Mouse (Mus musculus): ENCODE data around the gene Sept9. TPM values are rescaled to one million over a fixed set of nuclear protein-coding genes. Genes with fewer than 3 reads are reported as not detected.

Sept9 gene
- polyA plus RNA-seq, 1 experiment = 13.3 TPM

DNA sequence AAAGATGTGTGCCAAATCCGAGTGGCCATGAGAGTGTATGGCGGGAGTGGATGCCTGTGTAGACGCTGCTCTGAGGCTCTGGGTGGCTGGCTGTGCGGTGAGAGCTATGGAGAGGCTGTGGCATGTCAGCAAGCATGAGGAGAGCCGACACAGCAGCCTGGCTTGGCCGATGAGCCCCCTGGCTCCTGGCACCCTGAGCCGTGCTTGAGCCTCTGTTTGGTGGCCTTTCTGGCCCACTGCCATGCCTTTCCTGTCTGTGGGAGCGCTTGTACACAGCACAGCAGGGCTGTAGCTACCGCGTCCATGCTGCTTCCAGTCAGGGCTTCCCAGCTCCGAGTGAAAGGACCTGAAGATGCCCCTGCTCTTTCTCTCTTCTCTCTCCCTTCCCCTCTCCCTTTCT lies 41.1 kb upstream of the Sept9 start:
- TF ChIP-seq POLR2A (IDR thresholded peaks at IDR 0.05; ENCODE audit: borderline replicate concordance, insufficient read depth, low read length) (no peak), CTCF (IDR thresholded peaks at IDR 0.05; ENCODE audit: borderline replicate concordance, insufficient read depth, low read depth, low read length) (no peak)
- peak; percentile 55 to 65 for DNase-seq
- no peaks in the 10 kb centered on the region for H3K27me3 ChIP-seq (ENCODE audit: control insufficient read depth, insufficient read depth, low read length)
- peaks cover 70% of the 10 kb centered on the region for H3K4me1 ChIP-seq (ENCODE audit: control insufficient read depth, insufficient read depth, low read length)
- no peak overlapping the region for H3K4me3 ChIP-seq (replicated peaks; ENCODE audit: insufficient read depth, low read depth, low read length)
- H3K27ac ChIP-seq (ENCODE audit: insufficient read depth, low read length) = peak overlapping the region; percentile 56; the same call in 1 of the 2 replicates
- 8% methylated on average over 11 of the region's 11 CpGs for WGBS

DNA sequence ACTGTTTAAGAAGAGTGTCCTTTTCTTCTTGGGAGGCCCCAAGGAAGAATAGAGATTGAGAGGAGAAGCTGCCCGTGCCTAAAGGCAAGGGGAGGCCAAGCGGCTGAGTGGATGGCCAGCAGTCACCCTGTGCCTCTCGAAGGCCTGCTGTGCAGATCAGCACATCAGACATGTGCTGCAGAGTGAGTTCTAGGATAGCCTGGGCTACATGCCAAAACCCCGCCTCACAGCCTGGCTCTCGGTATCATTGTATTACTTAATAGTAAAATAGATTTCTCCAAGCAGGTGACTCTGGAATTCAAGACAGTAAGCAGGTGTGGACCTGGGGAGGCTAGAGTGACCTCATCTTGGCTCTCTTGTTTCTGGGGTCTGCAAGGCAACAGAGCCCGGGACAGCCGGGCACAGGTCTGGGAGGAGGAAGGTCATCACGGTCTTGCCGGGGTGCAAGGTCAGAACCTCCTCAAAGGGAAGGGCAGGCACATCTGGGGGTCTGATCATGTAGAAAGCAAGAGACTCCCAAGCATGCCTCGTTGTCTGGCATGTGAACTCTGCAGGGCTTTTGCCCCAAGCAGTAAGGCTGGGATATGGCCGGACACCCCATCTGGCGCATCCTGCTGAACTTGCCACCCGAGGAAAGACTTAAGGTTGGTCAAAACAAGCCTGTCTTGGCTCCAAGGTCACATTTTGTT lies 40.1 kb upstream of the Sept9 start:
- Histone ChIP-seq H3K27ac (ENCODE audit: insufficient read depth, low read length) (no peak overlapping the region), H3K27me3 (ENCODE audit: control insufficient read depth, insufficient read depth, low read length) (no peaks in the 10 kb centered on the region), H3K4me1 (ENCODE audit: control insufficient read depth, insufficient read depth, low read length) (peaks cover 65% of the 10 kb centered on the region), H3K4me3 (replicated peaks; ENCODE audit: insufficient read depth, low read depth, low read length) (no peak overlapping the region)
- DNase-seq = peak; percentile 67 to 77
- 32% methylated on average over 13 of the region's 13 CpGs for WGBS
- TF ChIP-seq POLR2A (IDR thresholded peaks at IDR 0.05; ENCODE audit: borderline replicate concordance, insufficient read depth, low read length) = no peak
- TF ChIP-seq CTCF (IDR thresholded peaks at IDR 0.05; ENCODE audit: borderline replicate concordance, insufficient read depth, low read depth, low read length) = no peak

DNA sequence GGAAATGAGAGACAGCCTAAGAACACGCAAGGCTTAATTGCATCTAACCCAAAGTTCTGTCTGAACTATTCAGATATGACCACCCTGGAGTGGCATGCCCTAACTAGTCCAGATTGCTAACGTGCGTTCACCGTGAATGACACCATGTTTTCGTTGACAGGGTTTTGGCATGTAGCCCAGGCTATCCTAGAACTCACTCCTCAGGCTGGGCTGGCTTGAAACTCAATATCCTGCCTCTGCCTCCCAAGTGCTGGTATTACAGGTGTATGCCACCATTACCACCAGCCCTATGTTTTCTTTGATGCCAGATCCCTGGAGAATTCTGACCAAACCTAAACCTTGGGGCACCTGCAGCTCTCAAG lies 39.5 kb upstream of the Sept9 start:
- Histone ChIP-seq H3K27ac (ENCODE audit: insufficient read depth, low read length) (no peak overlapping the region), H3K4me1 (ENCODE audit: control insufficient read depth, insufficient read depth, low read length) (peaks cover 59% of the 10 kb centered on the region), H3K27me3 (ENCODE audit: control insufficient read depth, insufficient read depth, low read length) (no peaks in the 10 kb centered on the region), H3K4me3 (replicated peaks; ENCODE audit: insufficient read depth, low read depth, low read length) (no peak overlapping the region)
- no peak for DNase-seq
- TF ChIP-seq CTCF (IDR thresholded peaks at IDR 0.05; ENCODE audit: borderline replicate concordance, insufficient read depth, low read depth, low read length) = no peak
- 30% methylated on average over 5 of the region's 5 CpGs for WGBS

DNA sequence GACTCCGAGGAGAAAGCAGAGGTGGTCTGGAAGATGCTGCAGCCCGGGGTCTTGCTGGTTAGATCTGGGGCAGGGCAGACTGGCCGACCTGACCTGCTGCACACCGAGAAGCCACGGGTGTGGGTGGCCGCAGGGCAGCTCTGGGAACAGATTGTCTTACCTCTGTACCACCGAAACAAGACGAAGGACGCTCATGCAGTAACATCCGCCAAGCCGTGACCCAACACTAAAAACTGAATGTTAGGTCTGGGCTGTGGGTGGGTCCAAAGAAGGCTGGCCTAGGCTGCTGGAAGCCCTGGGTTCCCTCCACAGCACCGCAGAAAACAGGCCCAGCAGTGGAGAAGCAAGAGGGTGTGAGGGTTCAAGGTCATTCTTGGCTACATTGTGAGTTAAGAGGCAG lies 38.7 kb upstream of the Sept9 start:
- Histone ChIP-seq H3K4me1 (ENCODE audit: control insufficient read depth, insufficient read depth, low read length) (peaks cover 55% of the 10 kb centered on the region), H3K27ac (ENCODE audit: insufficient read depth, low read length) (no peak overlapping the region), H3K4me3 (replicated peaks; ENCODE audit: insufficient read depth, low read depth, low read length) (no peak overlapping the region), H3K27me3 (ENCODE audit: control insufficient read depth, insufficient read depth, low read length) (no peaks in the 10 kb centered on the region)
- DNase-seq = no peak
- TF ChIP-seq POLR2A (IDR thresholded peaks at IDR 0.05; ENCODE audit: borderline replicate concordance, insufficient read depth, low read length) (no peak), CTCF (IDR thresholded peaks at IDR 0.05; ENCODE audit: borderline replicate concordance, insufficient read depth, low read depth, low read length) (no peak)
- whole genome bisulfite sequencing = 91% methylated on average over 12 of the region's 12 CpGs

DNA sequence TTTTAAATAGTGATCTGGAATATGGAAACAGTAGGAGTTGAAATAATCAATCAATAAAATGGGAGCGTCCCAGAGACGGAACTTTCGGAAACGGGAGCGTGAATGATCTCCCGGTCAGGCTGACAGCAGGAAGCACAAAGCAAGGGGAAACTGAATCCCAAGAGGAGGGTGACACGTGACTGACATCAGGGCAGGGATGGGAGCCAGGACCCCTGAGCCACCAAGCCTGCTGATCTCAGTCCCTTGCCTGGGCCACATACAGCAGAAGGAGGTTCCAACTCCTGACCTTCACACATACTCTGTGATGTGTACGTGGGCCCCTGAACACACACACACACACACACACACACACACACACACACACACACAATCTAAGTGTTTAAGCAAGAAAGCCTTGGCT lies 37.9 kb upstream of the Sept9 start:
- DNase-seq = no peak
- no peak for TF ChIP-seq CTCF (IDR thresholded peaks at IDR 0.05; ENCODE audit: borderline replicate concordance, insufficient read depth, low read depth, low read length)
- TF ChIP-seq POLR2A (IDR thresholded peaks at IDR 0.05; ENCODE audit: borderline replicate concordance, insufficient read depth, low read length) = no peak
- peaks cover 49% of the 10 kb centered on the region for H3K4me1 ChIP-seq (ENCODE audit: control insufficient read depth, insufficient read depth, low read length)
- no peaks in the 10 kb centered on the region for H3K27me3 ChIP-seq (ENCODE audit: control insufficient read depth, insufficient read depth, low read length)
- H3K4me3 ChIP-seq (replicated peaks; ENCODE audit: insufficient read depth, low read depth, low read length) = no peak overlapping the region
- WGBS = 69% methylated on average over 8 of the region's 8 CpGs
- H3K27ac ChIP-seq (ENCODE audit: insufficient read depth, low read length) = no peak overlapping the region

DNA sequence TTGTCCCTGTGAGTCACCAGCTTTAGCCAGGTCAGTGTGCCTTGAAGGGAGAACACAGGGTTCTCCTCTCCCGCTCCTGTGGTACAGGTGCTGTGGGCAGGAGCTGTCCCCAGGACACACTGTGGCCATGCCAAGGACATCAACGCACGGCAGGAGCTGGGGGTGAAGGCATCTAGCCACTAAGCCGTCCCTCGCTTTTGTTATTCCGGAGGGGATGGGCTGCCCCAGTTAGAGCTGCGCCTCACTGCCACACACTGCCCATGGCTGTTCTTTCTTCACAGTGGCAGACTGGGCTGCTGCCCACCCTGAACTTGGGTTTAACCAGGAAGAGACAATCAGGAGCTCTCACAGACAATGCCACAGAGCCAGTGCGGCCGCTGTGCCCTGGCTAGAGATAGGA lies 36.4 kb upstream of the Sept9 start:
- DNase-seq = peak; percentile 59 to 62
- 8% methylated on average over 9 of the region's 9 CpGs for WGBS
- H3K4me3 ChIP-seq (replicated peaks; ENCODE audit: insufficient read depth, low read depth, low read length) = no peak overlapping the region
- no peaks in the 10 kb centered on the region for H3K27me3 ChIP-seq (ENCODE audit: control insufficient read depth, insufficient read depth, low read length)
- H3K27ac ChIP-seq (ENCODE audit: insufficient read depth, low read length) = peak overlapping the region; percentile 27
- H3K4me1 ChIP-seq (ENCODE audit: control insufficient read depth, insufficient read depth, low read length) = peaks cover 39% of the 10 kb centered on the region
- 0 out of 2 replicates have a peak, but pooled peaks have one; percentile 30 for TF ChIP-seq POLR2A (IDR thresholded peaks at IDR 0.05; ENCODE audit: borderline replicate concordance, insufficient read depth, low read length)
- TF ChIP-seq CTCF (IDR thresholded peaks at IDR 0.05; ENCODE audit: borderline replicate concordance, insufficient read depth, low read depth, low read length) = no peak

DNA sequence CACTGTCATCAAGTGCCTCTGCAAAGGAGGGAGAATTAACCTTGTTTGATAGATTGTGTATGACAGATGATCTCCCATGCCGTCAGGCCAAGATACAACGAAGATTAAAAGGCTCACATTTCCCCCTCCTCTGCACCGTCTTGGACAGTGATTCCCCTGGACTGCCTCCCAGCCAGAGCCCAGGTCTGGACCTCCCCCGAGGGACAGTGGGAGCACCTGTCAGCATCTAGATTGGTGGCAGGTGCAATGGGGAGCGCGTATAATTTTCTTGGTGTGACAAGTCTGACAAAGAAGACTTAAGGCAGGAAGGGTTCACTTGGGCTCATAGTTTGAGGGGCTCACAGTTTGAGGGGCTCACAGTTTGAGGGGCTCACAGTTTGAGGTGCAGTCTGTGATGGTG lies 35.7 kb upstream of the Sept9 start:
- no peak overlapping the region for H3K4me3 ChIP-seq (replicated peaks; ENCODE audit: insufficient read depth, low read depth, low read length)
- WGBS = 59% methylated on average over 6 of the region's 6 CpGs
- TF ChIP-seq POLR2A (IDR thresholded peaks at IDR 0.05; ENCODE audit: borderline replicate concordance, insufficient read depth, low read length) (no peak), CTCF (IDR thresholded peaks at IDR 0.05; ENCODE audit: borderline replicate concordance, insufficient read depth, low read depth, low read length) (no peak)
- no peaks in the 10 kb centered on the region for H3K27me3 ChIP-seq (ENCODE audit: control insufficient read depth, insufficient read depth, low read length)
- no peak overlapping the region for H3K27ac ChIP-seq (ENCODE audit: insufficient read depth, low read length)
- DNase-seq = no peak
- H3K4me1 ChIP-seq (ENCODE audit: control insufficient read depth, insufficient read depth, low read length) = peaks cover 33% of the 10 kb centered on the region

DNA sequence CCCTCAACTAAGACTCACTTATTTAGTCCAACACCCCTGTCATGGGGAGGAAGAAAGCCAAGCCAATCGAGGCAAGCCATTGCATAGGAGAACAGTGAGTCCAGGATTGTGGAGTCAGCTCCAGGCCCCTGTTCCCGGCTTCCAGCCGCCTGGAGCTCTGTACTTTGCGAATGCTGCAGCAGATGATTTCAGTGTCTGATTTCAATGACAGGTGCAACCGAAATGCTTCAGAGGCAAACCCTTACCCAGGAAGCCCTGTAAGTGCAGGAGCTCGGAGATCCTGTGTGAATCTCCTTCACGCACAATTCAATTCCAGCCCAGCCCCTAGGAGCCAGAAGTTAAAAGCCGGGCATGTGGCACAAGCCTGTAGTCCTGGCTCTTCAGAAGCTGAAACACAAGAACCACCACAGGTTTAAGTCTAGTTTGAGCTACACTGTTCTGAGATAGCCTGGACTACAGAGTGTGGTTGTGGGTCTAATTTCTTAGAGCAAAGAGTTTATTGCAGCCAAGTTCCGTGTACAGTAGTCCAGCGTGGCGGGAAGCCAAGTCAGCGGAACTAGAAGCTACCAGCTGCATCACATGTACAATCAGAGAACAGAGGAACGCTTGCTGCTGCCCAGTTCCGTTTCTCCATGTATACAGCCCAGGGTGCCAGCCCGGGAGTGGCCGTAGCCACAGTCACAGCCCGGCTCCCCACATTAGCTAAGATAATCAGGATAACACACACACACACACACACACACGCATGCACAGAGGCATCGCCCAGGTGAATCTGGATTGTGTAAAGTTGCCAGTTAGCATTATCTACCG lies 31.0 kb upstream of the Sept9 start:
- TF ChIP-seq CTCF (IDR thresholded peaks at IDR 0.05; ENCODE audit: borderline replicate concordance, insufficient read depth, low read depth, low read length) = no peak
- no peak for TF ChIP-seq POLR2A (IDR thresholded peaks at IDR 0.05; ENCODE audit: borderline replicate concordance, insufficient read depth, low read length)
- peak; percentile 51 to 53 for DNase-seq
- Histone ChIP-seq H3K4me3 (replicated peaks; ENCODE audit: insufficient read depth, low read depth, low read length) (peak overlapping the region; percentile 63), H3K27ac (ENCODE audit: insufficient read depth, low read length) (peak overlapping the region; percentile 80), H3K4me1 (ENCODE audit: control insufficient read depth, insufficient read depth, low read length) (peaks cover 4% of the 10 kb centered on the region; the same call in 1 of the 2 replicates), H3K27me3 (ENCODE audit: control insufficient read depth, insufficient read depth, low read length) (no peaks in the 10 kb centered on the region)
- WGBS = 37% methylated on average over 20 of the region's 20 CpGs

All from cerebellum, adult 2 months (tissue).